Mouse (Mus musculus): Measurements from ENCODE around the gene Trip6.

The Trip6 gene

DNA sequence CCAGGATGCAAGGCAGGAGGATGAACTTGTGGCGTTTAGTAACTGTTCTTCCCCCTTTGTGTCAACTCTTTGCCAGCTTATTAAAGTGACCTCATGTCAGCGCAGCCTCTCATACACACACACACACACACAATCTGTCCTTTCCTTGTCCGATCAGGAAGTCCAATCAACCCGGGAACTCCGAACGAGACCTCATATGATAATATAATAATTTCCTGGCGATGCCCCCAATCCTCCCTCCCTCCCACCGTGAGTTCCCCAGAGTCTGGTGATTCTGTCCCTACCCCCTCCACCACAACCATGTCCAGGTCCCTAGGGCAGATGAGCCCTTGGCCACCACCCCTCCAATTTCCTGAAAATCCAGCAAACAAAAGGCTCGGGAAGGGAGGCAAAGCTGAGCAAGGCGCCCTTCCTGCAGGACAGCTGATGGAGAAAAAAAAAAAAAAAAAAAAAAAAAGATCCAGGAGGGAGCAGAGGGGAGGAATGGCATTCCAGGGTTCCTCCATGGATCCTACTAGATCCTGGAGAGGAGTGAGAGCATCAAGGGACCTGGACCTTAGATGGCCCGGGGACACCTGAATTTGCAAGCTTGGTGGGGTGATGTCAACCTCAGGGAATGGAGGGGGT lies 24.6 kb upstream of the Trip6 start:
- DNase-seq (ENCODE audit: low read depth in 1 of 2, low spot score in 2 of 2) = no peak

DNA sequence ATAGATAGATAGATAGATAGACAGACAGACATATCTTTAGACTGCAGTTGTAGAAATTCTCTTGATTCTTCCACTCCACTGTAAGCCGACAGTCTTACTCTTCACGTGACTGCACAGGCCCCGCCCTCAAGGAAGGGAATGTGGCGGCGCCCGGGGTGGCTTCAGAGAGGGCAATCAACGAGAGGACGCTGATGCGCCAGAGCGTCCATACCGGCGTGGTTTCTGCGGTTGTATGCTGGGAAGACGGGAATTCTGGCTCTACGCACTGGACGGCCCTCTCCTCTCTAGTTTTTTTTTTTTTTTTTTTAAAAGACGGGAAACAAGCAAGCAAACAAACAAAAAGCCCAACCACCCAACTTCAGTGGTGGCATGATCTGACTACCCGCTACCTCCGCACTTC lies 24.1 kb upstream of the Trip6 start:
- DNase-seq (ENCODE audit: low read depth in 1 of 2, low spot score in 2 of 2) = peak in 1 of 2 experiments; percentile 28

DNA sequence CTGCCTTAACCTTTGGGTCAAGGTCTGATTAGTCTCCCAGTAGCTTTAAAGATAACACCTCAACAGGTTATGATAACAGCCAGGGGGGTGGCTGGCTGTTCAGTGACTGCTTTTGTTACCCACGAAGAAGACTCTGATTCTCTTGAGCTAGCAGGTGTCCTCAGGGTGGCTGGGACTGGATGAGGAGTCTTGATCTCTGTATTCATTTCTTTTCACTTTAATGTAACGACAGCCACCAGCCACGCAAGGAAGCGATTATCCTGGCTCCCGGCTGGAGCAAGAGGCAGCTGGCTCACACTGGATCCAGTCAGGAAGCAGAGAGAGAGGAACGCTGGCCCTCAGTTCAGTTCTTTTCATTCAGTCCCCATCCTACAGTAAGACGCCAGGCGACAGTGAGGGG lies 23.0 kb upstream of the Trip6 start:
- DNase-seq (ENCODE audit: low read depth in 1 of 2, low spot score in 2 of 2) = no peak

DNA sequence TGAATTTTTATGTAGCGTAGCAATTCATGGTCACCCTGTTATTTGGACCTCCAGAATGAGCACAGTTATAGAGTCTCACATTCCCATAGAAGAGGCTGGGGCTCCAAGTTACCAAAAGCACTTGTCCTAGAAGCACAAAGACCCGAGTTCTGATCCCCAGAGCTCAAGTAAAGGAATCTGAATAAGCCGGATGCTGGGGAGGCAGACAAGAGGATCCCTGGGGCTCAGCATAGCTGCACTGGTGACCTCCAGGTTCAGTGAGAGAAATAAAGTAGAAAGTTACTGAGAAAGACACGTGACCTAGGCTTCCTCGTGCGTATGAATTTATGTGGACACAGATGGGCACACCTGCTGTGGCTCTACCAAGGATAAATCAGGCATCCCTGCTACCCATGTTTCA lies 20.9 kb upstream of the Trip6 start:
- no peak for DNase-seq (ENCODE audit: low read depth in 1 of 2, low spot score in 2 of 2)

DNA sequence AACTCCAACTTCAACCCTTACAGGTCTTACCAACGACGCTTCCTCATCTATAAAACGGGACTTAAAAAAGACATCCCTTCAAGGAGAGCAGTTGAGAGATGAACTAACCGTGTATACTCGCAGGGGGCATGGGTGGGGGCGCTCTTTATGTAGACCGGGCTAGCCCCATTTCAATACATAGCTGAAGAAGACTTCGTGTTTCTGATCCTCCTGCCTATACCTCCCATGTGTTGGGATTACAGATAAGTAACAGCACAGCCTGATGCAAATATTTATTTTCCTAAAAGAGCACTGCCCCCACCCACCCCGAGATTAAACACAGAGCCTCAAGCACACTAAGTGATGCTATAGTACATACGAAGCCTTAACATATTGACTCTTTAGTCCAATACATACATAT lies 20.1 kb upstream of the Trip6 start:
- DNase-seq (ENCODE audit: low read depth in 1 of 2, low spot score in 2 of 2) = no peak

DNA sequence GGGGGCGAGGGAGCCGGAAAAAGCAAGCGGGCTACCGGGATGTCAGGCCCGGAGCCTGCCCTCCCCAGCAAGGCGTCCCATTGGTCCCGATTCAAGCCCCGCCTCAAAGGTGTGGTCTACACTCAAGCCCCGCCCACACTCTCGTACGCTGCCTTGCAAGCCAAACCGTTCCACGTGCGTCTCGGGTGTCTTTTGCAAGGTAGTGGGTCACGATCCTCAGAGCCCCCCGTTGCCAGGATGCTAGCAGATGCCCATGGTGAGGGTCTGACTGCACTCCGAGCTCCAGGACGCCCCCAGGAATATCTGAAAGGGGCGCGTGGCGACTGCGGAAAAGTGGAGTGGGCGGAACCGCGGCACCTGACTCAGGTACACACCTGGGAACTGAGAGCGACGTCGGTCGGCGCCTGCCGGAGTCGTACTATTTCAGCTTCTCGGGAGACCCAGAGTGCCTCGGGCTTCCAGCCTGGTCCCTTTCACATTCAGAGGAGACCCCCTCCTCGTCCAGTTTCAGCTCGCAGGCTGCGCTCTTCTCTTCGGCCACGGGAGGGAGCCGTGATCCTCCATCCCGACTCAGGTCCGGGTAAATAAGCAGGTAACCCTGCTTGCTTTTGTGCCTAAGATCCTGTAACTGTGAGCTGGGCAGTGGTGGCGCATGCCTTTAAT lies 19.4 kb upstream of the Trip6 start, which contains the start of gene Slc12a9:
Gene Slc12a9 (minus strand): TSS at position 86 of the 663 bp plus-strand sequence.
- DNase-seq (ENCODE audit: low read depth in 1 of 2, low spot score in 2 of 2) = peak; percentile 84 to 91

DNA sequence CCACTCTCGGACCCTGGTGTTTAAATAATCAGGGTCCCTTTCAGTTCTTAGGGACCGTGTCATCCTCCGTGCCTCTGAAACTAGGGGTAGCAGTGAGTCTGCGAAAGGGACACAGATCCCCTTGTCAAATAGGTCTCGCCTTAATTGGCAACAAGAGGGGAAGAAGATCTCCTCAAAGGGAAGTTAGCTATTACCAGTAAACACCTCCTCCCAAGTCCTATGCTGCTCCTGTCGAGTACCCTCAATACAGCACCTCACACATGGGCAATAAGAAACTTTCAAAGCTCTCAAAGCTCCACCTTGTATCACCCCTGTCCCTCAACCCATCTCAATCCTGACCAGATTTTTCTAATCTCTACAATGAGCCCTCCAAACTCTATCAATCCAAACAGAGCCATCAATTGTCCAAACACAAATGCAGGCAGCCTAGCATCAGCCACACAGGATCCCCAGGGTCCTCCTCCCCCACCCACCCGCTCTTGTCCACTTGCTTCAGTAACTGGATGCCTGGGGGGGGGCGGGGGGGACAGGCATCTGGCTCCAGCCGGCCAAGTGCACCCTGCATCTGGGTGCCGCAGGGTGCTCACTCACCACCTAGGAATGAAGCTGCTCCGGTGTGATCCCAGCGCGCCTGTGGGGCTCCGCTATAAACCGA lies 18.8 kb upstream of the Trip6 start:
- no peak for DNase-seq (ENCODE audit: low read depth in 1 of 2, low spot score in 2 of 2)

DNA sequence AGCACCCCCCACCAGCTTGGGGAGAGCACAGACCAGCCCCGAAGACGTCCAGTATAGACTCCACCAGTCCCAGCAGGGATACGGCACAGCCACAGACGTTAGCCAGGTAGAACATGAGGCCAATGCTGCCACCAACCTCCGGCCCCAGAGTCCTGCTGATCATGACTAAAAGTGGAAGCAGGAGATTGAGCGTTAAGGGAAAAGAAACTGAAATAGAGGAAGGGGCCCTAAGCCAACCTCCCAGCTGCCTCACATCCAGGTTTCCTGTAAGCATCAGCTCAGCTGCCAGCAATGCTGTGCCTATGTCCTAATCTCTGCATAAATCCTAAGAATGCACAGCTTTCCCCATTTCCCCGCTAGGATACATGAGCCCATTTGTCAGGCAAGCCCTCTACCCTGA lies 16.7 kb upstream of the Trip6 start:
- peak in 1 of 2 experiments; percentile 33 for DNase-seq (ENCODE audit: low read depth in 1 of 2, low spot score in 2 of 2)

DNA sequence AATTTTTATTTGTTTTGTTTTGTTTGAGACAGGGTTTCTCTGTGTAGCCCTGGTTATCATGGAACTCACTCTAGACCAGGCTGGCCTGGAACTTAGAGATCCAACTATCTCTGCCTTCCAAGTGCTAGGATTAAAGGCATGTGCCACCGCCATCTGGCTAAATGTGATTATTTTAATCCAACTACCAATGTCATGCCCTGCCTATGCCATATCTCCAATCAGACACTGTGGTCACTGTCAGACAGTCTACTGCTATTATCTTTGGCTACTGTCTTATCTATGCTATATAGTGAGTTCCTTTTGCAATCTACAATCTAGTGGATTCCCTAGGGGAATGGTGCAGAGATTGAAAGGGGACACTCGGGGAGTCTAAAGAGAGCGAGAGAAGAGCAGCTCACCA lies 6.8 kb upstream of the Trip6 start:
- DNase-seq (ENCODE audit: low read depth in 1 of 2, low spot score in 2 of 2) = no peak

DNA sequence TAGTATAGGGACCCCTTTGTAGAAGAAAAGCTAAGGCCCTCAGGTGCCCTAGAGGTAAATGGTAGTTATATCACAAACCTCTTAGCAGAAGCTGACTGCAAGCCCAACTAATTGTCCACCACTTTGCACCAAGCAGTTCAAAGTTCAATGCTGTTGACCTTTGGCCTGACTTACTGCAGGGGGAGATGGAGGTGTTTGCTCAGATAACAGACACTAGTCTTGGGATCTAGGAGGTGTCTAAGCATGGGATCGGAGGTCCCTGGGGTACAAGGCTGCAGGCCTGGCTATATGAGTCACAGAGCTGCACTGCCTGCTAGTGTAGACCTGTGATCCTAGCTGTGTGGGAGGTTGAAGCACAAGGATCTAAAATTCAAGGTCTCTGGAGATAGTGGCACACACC lies 4.4 kb upstream of the Trip6 start:
- DNase-seq (ENCODE audit: low read depth in 1 of 2, low spot score in 2 of 2) = no peak

DNA sequence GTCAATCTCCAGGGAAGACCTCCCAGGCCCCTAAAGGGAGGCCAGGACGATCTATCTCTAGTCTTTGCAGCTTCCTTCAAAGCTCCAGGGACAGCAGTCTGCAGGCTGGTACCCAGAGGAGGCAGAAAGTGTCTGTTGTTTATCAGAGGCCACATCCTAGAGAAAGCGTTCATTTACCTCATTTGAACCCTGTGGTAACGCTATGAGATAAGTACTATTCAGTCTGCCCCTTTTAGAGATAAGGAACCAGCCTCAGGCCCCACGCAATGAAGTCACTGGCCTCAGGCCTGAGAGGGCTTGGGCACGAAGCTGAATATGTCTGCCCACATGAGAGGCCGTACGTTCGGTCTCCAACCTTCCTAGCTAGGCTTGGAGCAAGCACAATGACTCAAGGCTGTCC lies 3.2 kb upstream of the Trip6 start:
- DNase-seq (ENCODE audit: low read depth in 1 of 2, low spot score in 2 of 2) = no peak

DNA sequence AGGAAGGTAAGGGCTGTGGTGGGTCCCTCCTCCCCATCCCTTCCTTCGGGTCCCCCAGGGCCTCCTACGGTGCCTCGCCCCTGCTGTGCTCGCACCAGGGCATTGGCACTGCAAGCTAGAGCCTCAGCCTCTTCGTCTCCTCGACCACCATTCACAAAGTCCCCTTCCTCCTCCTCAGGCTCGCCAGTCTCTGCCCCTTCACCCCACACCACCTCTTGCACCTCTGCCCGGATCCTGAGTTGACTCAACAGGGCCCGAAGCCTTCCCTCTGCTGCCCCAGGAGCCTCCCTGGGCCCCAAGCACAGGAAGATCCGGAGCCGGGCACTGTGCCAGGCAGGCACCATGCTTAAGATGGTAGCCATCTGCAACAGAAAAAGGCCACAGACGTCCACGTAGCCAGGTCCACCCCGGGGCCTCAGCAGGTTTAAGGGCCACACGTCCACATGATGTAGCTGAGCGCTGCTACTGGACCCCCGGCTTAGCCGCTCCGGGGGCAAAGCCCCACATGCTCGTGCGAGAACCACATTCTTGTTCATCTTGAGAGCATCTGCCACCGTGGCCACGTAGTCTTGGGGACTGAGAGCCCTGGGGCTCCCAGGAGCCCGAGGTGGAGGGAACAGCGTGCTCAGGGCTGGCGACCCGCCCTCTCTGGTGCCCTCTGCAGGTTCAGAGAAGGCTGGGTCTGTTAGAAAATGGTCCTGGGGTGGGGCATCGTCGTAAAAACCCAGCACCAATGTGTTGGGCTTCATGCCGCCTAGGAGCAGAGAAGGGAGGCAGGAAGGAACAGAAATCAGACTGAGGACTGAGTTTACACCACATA lies 1.1 kb upstream of the Trip6 start:
- DNase-seq (ENCODE audit: low read depth in 1 of 2, low spot score in 2 of 2) = no peak

DNA sequence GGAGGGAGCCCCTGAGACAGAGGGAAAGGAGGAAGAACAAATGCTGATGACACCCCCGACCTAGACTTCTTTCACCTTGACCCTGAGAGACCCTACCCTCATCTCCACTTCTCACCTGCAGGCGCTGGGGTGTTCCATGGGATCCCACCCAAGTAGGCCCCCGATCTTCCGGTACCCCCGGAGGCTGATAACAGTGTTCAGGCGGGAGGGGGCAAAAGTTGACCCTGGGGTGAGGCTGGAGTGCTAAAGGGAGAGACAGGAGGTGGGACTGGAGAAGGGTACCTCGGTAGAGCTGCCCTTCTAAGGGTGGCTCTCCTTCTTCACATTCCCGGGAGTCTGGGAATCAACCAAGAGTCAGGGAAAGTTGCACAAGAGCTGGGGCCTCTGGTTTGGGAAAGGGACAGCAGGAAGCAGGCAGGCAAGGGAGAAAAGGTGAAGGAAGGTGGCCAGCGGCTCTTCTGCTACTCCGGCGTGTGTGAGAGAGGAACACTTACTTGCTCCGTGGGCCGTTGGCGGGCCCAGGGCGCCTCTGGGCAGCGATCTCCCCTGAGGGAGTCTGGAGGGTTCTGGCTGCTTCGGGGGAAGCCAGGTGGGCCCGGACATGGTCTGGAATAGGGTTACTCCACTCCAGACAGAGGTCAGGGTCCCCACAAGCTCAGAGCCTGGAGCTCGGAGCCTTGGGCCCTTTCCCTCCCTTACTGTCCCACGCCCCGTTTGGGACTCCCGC lies 575 bp downstream of the Trip6 start:
- DNase-seq (ENCODE audit: low read depth in 1 of 2, low spot score in 2 of 2) = no peak

DNA sequence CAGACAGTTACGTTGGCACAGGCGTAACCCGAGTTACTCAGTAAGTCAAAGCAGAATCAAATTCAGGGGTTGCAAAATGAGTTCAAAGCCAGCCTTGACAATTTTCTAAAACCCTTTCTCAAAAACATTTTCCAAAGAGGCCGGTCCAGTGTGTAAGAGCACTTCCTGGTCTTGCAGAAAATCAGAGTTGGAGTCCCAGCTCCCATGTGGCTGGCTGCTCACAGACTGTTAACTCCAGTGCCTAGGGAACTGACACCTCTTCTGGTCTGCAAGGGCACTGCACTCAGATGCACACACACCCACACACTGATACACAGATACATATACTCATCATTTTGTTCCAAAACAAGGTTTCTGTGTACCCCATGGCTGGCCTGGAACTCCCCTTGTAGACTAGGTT lies 5.8 kb downstream of the Trip6 start:
- DNase-seq (ENCODE audit: low read depth in 1 of 2, low spot score in 2 of 2) = no peak

DNA sequence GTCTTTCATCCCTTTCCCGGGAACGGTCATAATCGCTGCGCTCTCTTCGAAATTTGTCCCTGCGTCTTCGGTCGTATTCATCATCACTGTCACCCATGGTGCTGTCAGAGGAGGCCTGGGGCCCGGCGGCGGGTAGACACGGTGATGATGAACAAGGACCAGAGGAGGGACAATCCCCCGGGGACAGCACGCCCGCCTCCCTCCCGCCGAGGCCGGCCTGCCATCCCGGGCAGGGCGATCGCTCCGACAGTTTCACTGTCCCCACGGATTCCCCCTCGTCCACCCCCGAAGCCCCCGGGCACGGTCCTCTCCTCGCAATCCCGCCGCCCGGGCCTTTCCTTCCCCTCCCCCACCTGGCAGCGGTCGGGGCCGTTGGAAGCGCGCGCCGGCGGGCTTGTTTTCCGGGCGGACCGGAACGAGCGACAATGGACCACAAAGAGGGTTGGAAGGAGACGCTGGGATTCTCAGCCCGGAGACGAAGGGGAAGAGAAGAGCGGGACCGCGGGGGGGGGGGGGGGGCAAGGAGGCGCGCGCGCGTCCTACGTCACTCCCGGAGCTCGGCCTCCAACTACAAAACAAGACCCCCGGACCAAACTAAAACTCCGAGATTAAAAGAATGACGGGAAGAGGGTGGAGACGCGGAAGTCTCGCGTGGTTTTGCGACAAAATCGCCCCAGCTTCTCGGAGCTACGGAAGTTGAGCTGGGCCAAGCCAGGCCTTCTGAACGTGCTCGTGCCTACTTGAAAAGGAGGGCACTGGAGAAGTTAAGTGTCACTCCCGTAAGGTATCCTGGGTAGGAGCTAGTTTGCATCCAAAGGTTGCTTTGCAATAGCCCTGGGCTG lies 6.9 kb downstream of the Trip6 start, which contains the start of gene Srrt:
Gene Srrt (minus strand): TSS at position 604 of the 842 bp plus-strand sequence.
- DNase-seq (ENCODE audit: low read depth in 1 of 2, low spot score in 2 of 2) = peak; percentile 60 to 75

DNA sequence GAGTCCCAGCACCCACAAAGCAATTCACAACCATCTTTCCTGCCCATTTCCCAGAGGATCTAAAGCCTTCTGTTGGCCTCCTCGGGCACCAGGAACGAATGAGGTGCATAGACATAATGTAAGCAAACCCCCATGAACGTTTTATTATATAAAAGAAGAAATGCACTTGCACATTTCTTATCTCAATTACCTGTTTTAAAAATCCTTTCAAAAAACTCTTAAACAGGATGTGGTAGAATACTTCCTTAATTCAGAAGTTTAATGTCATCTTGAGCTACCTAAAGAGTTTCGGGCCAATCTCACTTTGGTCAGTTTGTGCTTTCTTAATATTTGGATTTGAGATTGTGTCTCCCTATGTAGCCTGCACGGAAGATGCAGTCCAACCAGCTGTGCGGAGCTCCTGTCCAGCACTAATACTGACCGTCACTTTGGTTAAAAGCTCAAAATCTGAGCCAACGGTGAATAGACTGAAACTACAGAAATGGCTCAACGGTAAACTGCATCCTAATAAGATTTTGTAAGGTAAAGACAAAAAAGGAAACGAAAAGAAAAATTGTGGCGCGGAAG lies 7.7 kb downstream of the Trip6 start:
- DNase-seq (ENCODE audit: low read depth in 1 of 2, low spot score in 2 of 2) = no peak

DNA sequence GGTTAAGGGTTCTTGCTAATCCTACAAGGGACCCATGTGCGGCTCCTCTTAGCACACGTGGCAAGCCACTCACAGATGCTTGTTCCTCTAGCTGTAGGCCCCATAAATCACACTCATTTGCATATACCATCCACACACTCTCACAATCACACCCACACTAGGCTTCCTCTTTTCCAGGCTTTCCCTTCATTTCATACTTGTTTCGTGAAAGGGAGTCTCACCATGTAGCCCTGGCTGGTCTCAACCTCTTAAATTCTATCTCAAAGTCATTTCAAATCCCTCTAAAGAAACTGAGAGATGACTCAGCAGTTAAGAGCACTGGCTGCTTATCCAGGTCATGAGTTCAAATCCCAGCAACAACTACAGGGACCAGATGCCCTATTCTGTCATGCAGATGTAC lies 8.4 kb downstream of the Trip6 start:
- DNase-seq (ENCODE audit: low read depth in 1 of 2, low spot score in 2 of 2) = no peak

DNA sequence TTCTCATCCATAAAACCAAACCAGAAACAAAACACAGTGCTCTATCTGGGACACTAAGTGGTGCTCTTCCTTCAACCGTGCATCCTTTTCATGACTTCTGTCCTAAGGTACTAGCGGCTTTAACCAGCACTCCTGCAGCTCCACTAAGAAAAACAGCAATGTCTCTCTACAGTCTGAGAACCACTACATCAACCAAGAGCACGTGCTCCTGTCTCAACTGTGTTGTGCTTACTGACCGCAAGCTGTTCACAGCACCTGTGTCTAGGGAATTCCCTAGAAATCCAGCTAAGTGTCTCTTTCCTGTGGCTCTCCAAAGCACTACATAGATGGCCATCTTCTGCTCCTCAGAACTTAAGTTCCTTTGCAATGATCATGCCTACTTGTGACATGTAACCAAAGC lies 9.4 kb downstream of the Trip6 start:
- DNase-seq (ENCODE audit: low read depth in 1 of 2, low spot score in 2 of 2) = no peak

DNA sequence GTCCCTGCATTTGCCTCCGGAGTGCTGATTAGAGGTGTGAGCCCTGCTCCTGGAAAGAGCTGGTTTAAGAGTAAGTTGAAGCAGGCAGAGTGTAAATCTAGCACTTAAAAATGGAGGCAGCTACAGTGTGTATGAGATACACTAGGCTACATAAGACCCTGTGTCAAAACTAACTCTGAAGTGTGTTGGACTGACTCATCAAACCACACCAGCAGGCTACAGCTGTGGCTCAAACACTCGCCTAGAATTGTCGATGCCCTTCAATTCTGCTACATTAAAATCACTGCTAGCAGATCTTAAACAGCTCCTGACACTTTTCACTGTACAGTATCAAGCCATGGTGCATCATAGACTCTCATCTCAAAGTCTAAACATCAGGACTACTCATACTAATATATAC lies 10.0 kb downstream of the Trip6 start:
- DNase-seq (ENCODE audit: low read depth in 1 of 2, low spot score in 2 of 2) = no peak

DNA sequence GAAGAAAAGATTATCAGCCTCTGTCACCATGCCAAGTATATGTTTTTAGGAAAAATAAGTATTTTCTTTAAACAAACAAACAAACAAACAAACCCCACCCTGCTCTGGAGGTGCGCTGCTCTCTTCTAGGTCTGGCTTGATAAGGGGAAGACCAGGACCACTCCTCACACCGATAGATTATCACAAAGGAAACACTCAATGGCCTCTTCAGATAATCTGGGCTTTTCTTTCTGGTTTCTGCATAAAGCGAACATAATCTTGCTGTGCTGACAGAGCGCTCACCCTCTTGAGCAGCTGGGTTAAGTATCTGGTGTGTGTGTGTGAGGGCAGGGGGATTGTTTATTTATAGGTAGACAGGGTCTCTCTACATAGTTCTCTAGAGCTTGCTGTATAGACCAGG lies 10.6 kb downstream of the Trip6 start:
- no peak for DNase-seq (ENCODE audit: low read depth in 1 of 2, low spot score in 2 of 2)
